Mouse (Mus musculus): ENCODE data around the gene Rhou.

DNA sequence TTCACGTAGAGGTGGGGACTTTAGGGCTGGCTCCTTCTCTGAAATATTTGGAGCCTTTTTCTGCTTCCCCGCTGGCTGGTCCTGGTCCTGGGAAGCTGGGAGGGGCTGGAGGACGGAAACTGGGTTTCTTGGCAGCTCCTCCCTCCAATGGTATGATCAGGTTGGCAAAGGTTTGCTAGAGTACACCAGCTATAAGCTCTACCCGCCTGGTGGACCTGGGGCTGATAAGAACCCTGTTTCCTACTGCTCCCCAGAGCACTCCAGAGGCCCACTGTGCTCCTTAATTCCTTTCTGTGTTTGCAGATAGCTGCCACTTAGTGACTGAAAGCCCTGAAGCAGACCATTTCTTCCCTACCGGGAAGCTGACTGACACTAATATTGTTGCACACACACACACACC lies 21.9 kb downstream of the Rhou start:
- TF ChIP-seq EP300 (IDR thresholded peaks at IDR 0.05) (no peak), CTCF (IDR thresholded peaks at IDR 0.05) (no peak)

Data from lung, postnatal 0 days (tissue).